Mouse (Mus musculus): ENCODE results near the gene Crp. TPM values are rescaled to one million over a fixed set of nuclear protein-coding genes. Genes with fewer than 3 reads are reported as not detected.
A peak's percentile ranks its signal among the peaks of the same experiment; 100 is the strongest.

The Crp gene
- polyA plus RNA-seq, 1 experiment from 2014 or later, result 0.39 TPM

- Histone ChIP-seq H3K27ac (ENCODE audit: low read depth, low read length) (no peak overlapping the region), H3K27me3 (ENCODE audit: control insufficient read depth, insufficient read depth, low read length) (no peaks in the 10 kb centered on the region), H3K36me3 (ENCODE audit: control insufficient read depth, insufficient read depth, low read length) (no peaks in the 10 kb centered on the region), H3K4me3 (ENCODE audit: low read depth, low read length) (no peak overlapping the region), H3K9me3 (ENCODE audit: control insufficient read depth, low read length) (no peaks in the 10 kb centered on the region), H3K9ac (replicated peaks; ENCODE audit: low read depth, low read length) (no peak overlapping the region), H3K4me1 (ENCODE audit: control insufficient read depth, insufficient read depth, low read length) (no peaks in the 10 kb centered on the region), H3K4me2 (ENCODE audit: low read depth, low read length) (no peak overlapping the region)
- ATAC-seq (ENCODE audit: low read depth), result no peak
- 95% methylated on average over 2 of the region's 2 CpGs for WGBS
Observed at GRCm38 (mm10) chr1:172785322-172785721, 87.5 kb downstream of the Crp start.

- no peak overlapping the region for H3K9ac ChIP-seq (replicated peaks; ENCODE audit: low read depth, low read length)
- no peak overlapping the region for H3K4me3 ChIP-seq (ENCODE audit: low read depth, low read length)
- H3K4me1 ChIP-seq (ENCODE audit: control insufficient read depth, insufficient read depth, low read length), result no peaks in the 10 kb centered on the region
- no peaks in the 10 kb centered on the region for H3K9me3 ChIP-seq (ENCODE audit: control insufficient read depth, low read length)
- no peaks in the 10 kb centered on the region for H3K27me3 ChIP-seq (ENCODE audit: control insufficient read depth, insufficient read depth, low read length)
- 13% methylated on average over 1 of the region's 1 CpGs for WGBS
- no peak overlapping the region for H3K27ac ChIP-seq (ENCODE audit: low read depth, low read length)
- no peaks in the 10 kb centered on the region for H3K36me3 ChIP-seq (ENCODE audit: control insufficient read depth, insufficient read depth, low read length)
- H3K4me2 ChIP-seq (ENCODE audit: low read depth, low read length), result no peak overlapping the region
- ATAC-seq (ENCODE audit: low read depth), result no peak
Observed at GRCm38 (mm10) chr1:172785886-172786285, 88.0 kb downstream of the Crp start.

- Histone ChIP-seq H3K36me3 (ENCODE audit: control insufficient read depth, insufficient read depth, low read length) (no peaks in the 10 kb centered on the region), H3K4me2 (ENCODE audit: low read depth, low read length) (no peak overlapping the region), H3K4me1 (ENCODE audit: control insufficient read depth, insufficient read depth, low read length) (no peaks in the 10 kb centered on the region), H3K9me3 (ENCODE audit: control insufficient read depth, low read length) (no peaks in the 10 kb centered on the region), H3K27ac (ENCODE audit: low read depth, low read length) (no peak overlapping the region), H3K27me3 (ENCODE audit: control insufficient read depth, insufficient read depth, low read length) (no peaks in the 10 kb centered on the region), H3K4me3 (ENCODE audit: low read depth, low read length) (no peak overlapping the region), H3K9ac (replicated peaks; ENCODE audit: low read depth, low read length) (no peak overlapping the region)
- 83% methylated on average over 2 of the region's 2 CpGs for WGBS
- ATAC-seq (ENCODE audit: low read depth), result no peak
Observed at GRCm38 (mm10) chr1:172828975-172829374, 131.1 kb downstream of the Crp start.

- no peaks in the 10 kb centered on the region for H3K4me1 ChIP-seq (ENCODE audit: control insufficient read depth, insufficient read depth, low read length)
- H3K9me3 ChIP-seq (ENCODE audit: control insufficient read depth, low read length), result no peaks in the 10 kb centered on the region
- H3K27ac ChIP-seq (ENCODE audit: low read depth, low read length), result no peak overlapping the region
- no peak overlapping the region for H3K4me3 ChIP-seq (ENCODE audit: low read depth, low read length)
- WGBS, result 25% methylated on average over 2 of the region's 2 CpGs
- H3K9ac ChIP-seq (replicated peaks; ENCODE audit: low read depth, low read length), result no peak overlapping the region
- peak; percentile 58; the same call in 1 of the 2 replicates for ATAC-seq (ENCODE audit: low read depth)
- H3K27me3 ChIP-seq (ENCODE audit: control insufficient read depth, insufficient read depth, low read length), result no peaks in the 10 kb centered on the region
- no peaks in the 10 kb centered on the region for H3K36me3 ChIP-seq (ENCODE audit: control insufficient read depth, insufficient read depth, low read length)
- H3K4me2 ChIP-seq (ENCODE audit: low read depth, low read length), result no peak overlapping the region
Observed at GRCm38 (mm10) chr1:172847044-172847761, 149.3 kb downstream of the Crp start.

- H3K4me1 ChIP-seq (ENCODE audit: control insufficient read depth, insufficient read depth, low read length), result no peaks in the 10 kb centered on the region
- H3K36me3 ChIP-seq (ENCODE audit: control insufficient read depth, insufficient read depth, low read length), result no peaks in the 10 kb centered on the region
- no peaks in the 10 kb centered on the region for H3K27me3 ChIP-seq (ENCODE audit: control insufficient read depth, insufficient read depth, low read length)
- H3K9ac ChIP-seq (replicated peaks; ENCODE audit: low read depth, low read length), result no peak overlapping the region
- H3K27ac ChIP-seq (ENCODE audit: low read depth, low read length), result no peak overlapping the region
- peak; percentile 68 for ATAC-seq (ENCODE audit: low read depth)
- no peak overlapping the region for H3K4me2 ChIP-seq (ENCODE audit: low read depth, low read length)
- 76% methylated on average over 2 of the region's 2 CpGs for WGBS
- no peak overlapping the region for H3K4me3 ChIP-seq (ENCODE audit: low read depth, low read length)
- H3K9me3 ChIP-seq (ENCODE audit: control insufficient read depth, low read length), result no peaks in the 10 kb centered on the region
Observed at GRCm38 (mm10) chr1:172848171-172848570, 150.3 kb downstream of the Crp start.

GRCm38 (mm10) chr1:172875265-172875664 is 177.4 kb downstream of the Crp start:
- ATAC-seq (ENCODE audit: low read depth), result no peak
- H3K4me1 ChIP-seq (ENCODE audit: control insufficient read depth, insufficient read depth, low read length), result no peaks in the 10 kb centered on the region
- WGBS, result 90% methylated on average over 4 of the region's 4 CpGs

GRCm38 (mm10) chr1:172876675-172877074 is 178.8 kb downstream of the Crp start:
- 47% methylated on average over 1 of the region's 1 CpGs for WGBS
- Histone ChIP-seq H3K4me2 (ENCODE audit: low read depth, low read length) (no peak overlapping the region), H3K36me3 (ENCODE audit: control insufficient read depth, insufficient read depth, low read length) (no peaks in the 10 kb centered on the region), H3K4me3 (ENCODE audit: low read depth, low read length) (no peak overlapping the region), H3K4me1 (ENCODE audit: control insufficient read depth, insufficient read depth, low read length) (no peaks in the 10 kb centered on the region), H3K9ac (replicated peaks; ENCODE audit: low read depth, low read length) (no peak overlapping the region), H3K27me3 (ENCODE audit: control insufficient read depth, insufficient read depth, low read length) (no peaks in the 10 kb centered on the region), H3K27ac (ENCODE audit: low read depth, low read length) (no peak overlapping the region), H3K9me3 (ENCODE audit: control insufficient read depth, low read length) (no peaks in the 10 kb centered on the region)
- ATAC-seq (ENCODE audit: low read depth), result no peak

More at GRCm38 (mm10) chr1:172875265-172875664, 177.4 kb downstream of the Crp start:
- H3K27me3 ChIP-seq (ENCODE audit: control insufficient read depth, insufficient read depth, low read length), result no peaks in the 10 kb centered on the region
- H3K36me3 ChIP-seq (ENCODE audit: control insufficient read depth, insufficient read depth, low read length), result no peaks in the 10 kb centered on the region
- H3K4me3 ChIP-seq (ENCODE audit: low read depth, low read length), result no peak overlapping the region
- H3K27ac ChIP-seq (ENCODE audit: low read depth, low read length), result no peak overlapping the region
- H3K9ac ChIP-seq (replicated peaks; ENCODE audit: low read depth, low read length), result no peak overlapping the region
- no peak overlapping the region for H3K4me2 ChIP-seq (ENCODE audit: low read depth, low read length)
- H3K9me3 ChIP-seq (ENCODE audit: control insufficient read depth, low read length), result no peaks in the 10 kb centered on the region

Other genes with a start within 250 kb of the Crp start
- gene Slamf9, start 222.7 kb upstream of the Crp start, polyA plus RNA-seq (2014; fragmentation: Nextera tagmentation; extraction: Ambion mirVana), result 0.21 and 0.31 TPM in 2 replicates
- 29.6 and 32.4 TPM in 2 replicates for gene Igsf9, start 216.3 kb upstream of the Crp start, polyA plus RNA-seq (2014; fragmentation: Nextera tagmentation; extraction: Ambion mirVana)
- 56.9 and 107 TPM in 2 replicates for gene Tagln2, start 198.0 kb upstream of the Crp start, polyA plus RNA-seq (2014; fragmentation: Nextera tagmentation; extraction: Ambion mirVana)
- 3.1 and 3.5 TPM in 2 replicates for gene Cfap45, start 177.3 kb upstream of the Crp start, polyA plus RNA-seq (2014; fragmentation: Nextera tagmentation; extraction: Ambion mirVana)
- gene Vsig8, start 142.1 kb upstream of the Crp start, polyA plus RNA-seq (2014; fragmentation: Nextera tagmentation; extraction: Ambion mirVana), result 1.4 and 1.5 TPM in 2 replicates
- gene Slamf8, start 107.5 kb upstream of the Crp start, polyA plus RNA-seq (2014; fragmentation: Nextera tagmentation; extraction: Ambion mirVana), result not detected in 2 replicates
- gene Fcrl6, start 95.5 kb upstream of the Crp start, polyA plus RNA-seq (2014; fragmentation: Nextera tagmentation; extraction: Ambion mirVana), result 0.17 and 0.21 TPM in 2 replicates
- gene Dusp23, start 65.1 kb upstream of the Crp start, polyA plus RNA-seq (2014; fragmentation: Nextera tagmentation; extraction: Ambion mirVana), result 17.9 and 18.7 TPM in 2 replicates
- not detected in 2 replicates for gene Apcs, start 197.0 kb downstream of the Crp start, polyA plus RNA-seq (2014; fragmentation: Nextera tagmentation; extraction: Ambion mirVana)

Data from neural tube, embryonic 14.5 days (tissue).